Mouse (Mus musculus) adrenal gland, adult 18-20 months (tissue): ENCODE results near the gene Ipo9. TPM values are rescaled to one million over a fixed set of nuclear protein-coding genes. Genes with fewer than 3 reads are reported as not detected.
"Not testable (repeated sequence)": the region's sequence is repeated elsewhere in the genome, so short reads cannot be mapped to it uniquely, and the experiment has no call there.

Source experiments
- DNase-seq, 2 experiments: peaks; one replicate each; pipeline ENCODE4 v3.0.0; 2021 to 2022; ENCODE audit warnings: low spot score in 2 of 2
- total RNA-seq, 2 experiments: library from RNA; stranded (reverse); gene quantifications; 1 replicate in 1 of 2; 2 replicates in 1 of 2; pipeline ENCODE4 v1.2.3; 2021

Ipo9 gene
- total RNA-seq, 2 experiments from 2014 or later, result 55.5 to 87.5 TPM

GRCm38 (mm10) chr1:135435823-135436222, 5.5 kb upstream of the Ipo9 start:
- no peak for DNase-seq

GRCm38 (mm10) chr1:135430669-135431017, 344 bp upstream of the Ipo9 start:
- DNase-seq, result no peak

GRCm38 (mm10) chr1:135427390-135427789, 2.9 kb downstream of the Ipo9 start:
- no peak for DNase-seq

GRCm38 (mm10) chr1:135426645-135427044, 3.7 kb downstream of the Ipo9 start:
- DNase-seq, result no peak

GRCm38 (mm10) chr1:135422772-135423171, 7.5 kb downstream of the Ipo9 start:
- DNase-seq, result no peak

- no peak for DNase-seq
Observed at GRCm38 (mm10) chr1:135413996-135414395, 16.3 kb downstream of the Ipo9 start.

GRCm38 (mm10) chr1:135412130-135412529, 18.2 kb downstream of the Ipo9 start:
- DNase-seq, result no peak

GRCm38 (mm10) chr1:135410967-135411366, 19.3 kb downstream of the Ipo9 start:
- DNase-seq, result peak in 1 of 2 experiments; percentile 11

GRCm38 (mm10) chr1:135408973-135409372, 21.3 kb downstream of the Ipo9 start:
- DNase-seq, result no peak

GRCm38 (mm10) chr1:135405356-135405755, 24.9 kb downstream of the Ipo9 start:
- no peak for DNase-seq

GRCm38 (mm10) chr1:135401452-135402110, 28.7 kb downstream of the Ipo9 start:
- no peak for DNase-seq

GRCm38 (mm10) chr1:135399466-135399865, 30.8 kb downstream of the Ipo9 start:
- DNase-seq, result no peak

- DNase-seq, result no peak
Observed at GRCm38 (mm10) chr1:135385161-135385560, 45.1 kb downstream of the Ipo9 start.

GRCm38 (mm10) chr1:135384171-135384570, 46.1 kb downstream of the Ipo9 start:
- DNase-seq, result no peak

GRCm38 (mm10) chr1:135381560-135381959, 48.7 kb downstream of the Ipo9 start:
- not testable (repeated sequence) for DNase-seq

GRCm38 (mm10) chr1:135380071-135380991, 50.0 kb downstream of the Ipo9 start:
- no peak for DNase-seq

- no peak for DNase-seq
Observed at GRCm38 (mm10) chr1:135379048-135379447, 51.3 kb downstream of the Ipo9 start.

GRCm38 (mm10) chr1:135378576-135378975, 51.7 kb downstream of the Ipo9 start:
- no peak for DNase-seq

GRCm38 (mm10) chr1:135374868-135375581, 55.3 kb downstream of the Ipo9 start, which contains the start of gene Shisa4:
Shisa4 (minus strand) TSS chr1:135375237.
- peak; percentile 58 to 64 for DNase-seq

- DNase-seq, result no peak
Observed at GRCm38 (mm10) chr1:135374175-135374867, 56.0 kb downstream of the Ipo9 start.

GRCm38 (mm10) chr1:135373171-135373677, 57.1 kb downstream of the Ipo9 start:
- no peak for DNase-seq
